Mouse (Mus musculus) cerebellum, adult 2 months (tissue): ENCODE measurements at regions not wholly inside any gene's neighbourhood (a gene's known extent, or its start where the extent isn't known, plus 50 kb on each side); places are given as distances from the start of the nearest gene placed in this dataset.

Experiments
- CTCF ChIP-seq: fragments of 200-500 bp; IDR thresholded peaks from 2 replicates; pipeline ENCODE4 v1.5.1; 2011; ENCODE audit warnings: low read depth, mild to moderate bottlenecking, control low read depth, low read length, moderate library complexity, borderline replicate concordance; ENCODE audit not compliant: insufficient read depth
- POLR2A ChIP-seq: fragments of 200-500 bp; IDR thresholded peaks from 2 replicates; pipeline ENCODE4 v1.6.1; 2011; ENCODE audit warnings: low read length, control low read depth, borderline replicate concordance; ENCODE audit not compliant: insufficient read depth

GRCm38 (mm10) chr1:169046791-169047525 lies 484.3 kb downstream of the Nuf2 start:
- TF ChIP-seq CTCF (no peak), POLR2A (no peak)
